Comparison of ENCODE assay signal across 8 mouse cellular contexts in genomic region chr3:131302452-131303319, GRCm38 (mm10). TPM values are rescaled to one million over a fixed set of nuclear protein-coding genes. Genes with fewer than 3 reads are reported as not detected.
DNase-seq lines count a peak whose midpoint lies in the region; ATAC-seq lines count a peak whose summit lies in the region.

Gene Cyp2u1, minus strand, starts transcription at chr3:131303227.

- H3K4me1 ChIP-seq in hindbrain, embryonic 16.5 days (ENCODE audit: control insufficient read depth, insufficient read depth, low read depth, low read length), result peaks cover 6% of the 10 kb centered on the region

- no peaks in the 10 kb centered on the region for H3K27me3 ChIP-seq in hindbrain, embryonic 16.5 days (replicated peaks; ENCODE audit: control insufficient read depth, insufficient read depth, low read length)

- ATAC-seq in hindbrain, embryonic 16.5 days, result peak; percentile 98

- H3K9me3 ChIP-seq in hindbrain, embryonic 16.5 days (ENCODE audit: control insufficient read depth, low read length), result no peaks in the 10 kb centered on the region

- H3K36me3 ChIP-seq in hindbrain, embryonic 16.5 days (ENCODE audit: control insufficient read depth, insufficient read depth, low read length), result no peaks in the 10 kb centered on the region

- H3K9ac ChIP-seq in hindbrain, embryonic 16.5 days (ENCODE audit: low read depth, low read length), result peak within 1 kb of the TSS; percentile 70

- peak within 1 kb of the TSS; percentile 76 for H3K27ac ChIP-seq in hindbrain, embryonic 16.5 days (ENCODE audit: low read depth, low read length)

- DNase-seq in T-cell, adult 2 months (ENCODE audit: low spot score), result peak; percentile 82
- peak; percentile 93 to 96 for DNase-seq in cerebellum, postnatal 25 days
- DNase-seq in gastrocnemius, adult 18-20 months (ENCODE audit: low spot score), result peak; percentile 92
- DNase-seq in left cerebral cortex, adult 18-20 months (ENCODE audit: low spot score in 2 of 2), result peak; percentile 88 to 94
- peak; percentile 90 to 91 for DNase-seq in lung, postnatal 4 days
- DNase-seq in retina, postnatal 1 day, result peak; percentile 95
- peak; percentile 88 for DNase-seq in thymus, postnatal 4 days

- peak within 1 kb of the TSS; percentile 61 for H3K4me2 ChIP-seq in hindbrain, embryonic 16.5 days (ENCODE audit: low read length)

- H3K4me3 ChIP-seq in hindbrain, embryonic 16.5 days (ENCODE audit: low read length), result peak within 1 kb of the TSS; percentile 58

- under 1% methylated on average over 70 of the region's 71 CpGs for WGBS in hindbrain, embryonic 16.5 days

RNA-seq across cellular contexts. Expression of gene Cyp2u1, which starts in this region (rescaled TPM):
- total RNA-seq in gastrocnemius, adult 18-20 months (2021), result 10 to 100 TPM; 14.8 to 16.5 TPM
- 9.4 and 10.2 TPM in 2 replicates for polyA plus RNA-seq in hindbrain, embryonic 16.5 days (2015; fragmentation: Nextera tagmentation; extraction: Ambion mirVana)
- 10 to 100 TPM; 15.9 to 17.0 TPM for total RNA-seq in left cerebral cortex, adult 18-20 months (2021)

Comparison
In these comparisons a context has a peak if more than half of its experiments do, and no peak if none do; other contexts are left out.
1. Peak in every context shown above with its lines: DNase-seq, ATAC-seq, H3K4me3 ChIP-seq and H3K27ac ChIP-seq.